In the genomic region with DNA sequence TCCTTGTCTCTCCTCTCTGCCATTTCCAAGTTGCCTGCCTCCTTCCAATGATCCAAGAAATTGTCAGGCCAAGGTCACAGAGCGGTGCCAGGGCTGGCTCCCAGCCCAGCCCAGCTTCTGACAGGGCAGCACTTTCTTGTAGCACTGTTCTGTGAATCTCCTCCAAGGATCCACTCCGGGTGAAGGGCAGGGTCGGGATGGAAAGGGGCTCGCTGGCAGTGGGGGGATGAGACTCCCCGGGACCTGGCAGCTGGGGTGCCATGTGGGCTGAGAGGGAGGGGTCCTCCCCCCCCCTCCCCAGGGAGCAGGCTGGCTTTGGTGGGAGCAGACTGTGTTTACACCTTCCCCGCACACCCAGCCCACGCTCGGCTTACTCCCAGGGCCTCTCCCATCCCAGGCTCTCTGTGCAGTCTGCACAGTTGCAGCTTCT, we compare ENCODE assay signal across 8 mouse cellular contexts. TPM values are rescaled to one million over a fixed set of nuclear protein-coding genes. Genes with fewer than 3 reads are reported as not detected.
DNase-seq lines count a peak whose midpoint lies in the region; ATAC-seq and TF ChIP-seq lines count a peak whose summit lies in the region.

No protein-coding gene starts in this region.

- 59% methylated on average over 8 of the region's 8 CpGs for WGBS in heart, adult 2 months
- WGBS in embryonic facial prominence, embryonic 10.5 days, result 61% methylated on average over 8 of the region's 8 CpGs
- 40% methylated on average over 8 of the region's 8 CpGs for WGBS in stomach, embryonic 16.5 days

- H3K36me3 ChIP-seq in heart, adult 2 months (ENCODE audit: control insufficient read depth, insufficient read depth, low read length), result no peaks in the 10 kb centered on the region
- no peaks in the 10 kb centered on the region for H3K36me3 ChIP-seq in E14TG2a.4 (ENCODE audit: insufficient read depth, low read length)
- no peaks in the 10 kb centered on the region for H3K36me3 ChIP-seq in embryonic facial prominence, embryonic 10.5 days (replicated peaks)
- no peaks in the 10 kb centered on the region for H3K36me3 ChIP-seq in stomach, embryonic 16.5 days (ENCODE audit: control insufficient read depth, insufficient read depth, low read length)

- H3K9me3 ChIP-seq in E14TG2a.4 (ENCODE audit: low read length), result no peaks in the 10 kb centered on the region
- no peaks in the 10 kb centered on the region for H3K9me3 ChIP-seq in embryonic facial prominence, embryonic 10.5 days
- no peaks in the 10 kb centered on the region for H3K9me3 ChIP-seq in stomach, embryonic 16.5 days (replicated peaks; ENCODE audit: control insufficient read depth, low read length)

- H3K9ac ChIP-seq in heart, adult 2 months (ENCODE audit: low read depth, low read length), result no peak overlapping the region
- H3K9ac ChIP-seq in stomach, embryonic 16.5 days (ENCODE audit: low read length), result 0 out of 2 replicates have a peak overlapping the region, but pooled peaks have one; percentile 43

- TF ChIP-seq EP300 in heart, adult 2 months (IDR thresholded peaks at IDR 0.05; ENCODE audit: insufficient read depth, low read depth, low read length), result no peak

- no peak overlapping the region for H3K27ac ChIP-seq in heart, adult 2 months
- peak overlapping the region; percentile 71 for H3K27ac ChIP-seq in embryonic facial prominence, embryonic 10.5 days (replicated peaks)
- no peak overlapping the region for H3K27ac ChIP-seq in stomach, embryonic 16.5 days (ENCODE audit: low read length)

- H3K4me2 ChIP-seq in stomach, embryonic 16.5 days (ENCODE audit: low read depth, low read length), result no peak overlapping the region

- TF ChIP-seq POLR2A in heart, adult 2 months (IDR thresholded peaks at IDR 0.05; ENCODE audit: insufficient read depth, low read depth, low read length), result no peak

- no peak overlapping the region for H3K4me3 ChIP-seq in heart, adult 2 months
- H3K4me3 ChIP-seq in E14TG2a.4 (replicated peaks; ENCODE audit: low read length), result peak overlapping the region; percentile 41
- no peak overlapping the region; the same call in 1 of the 2 replicates for H3K4me3 ChIP-seq in embryonic facial prominence, embryonic 10.5 days
- H3K4me3 ChIP-seq in stomach, embryonic 16.5 days (replicated peaks; ENCODE audit: low read length), result no peak overlapping the region

- intact Hi-C loops in heart, adult 2 months (cut with DNase I), result no loop called here
- intact Hi-C loops in heart, postnatal 14 days (cut with DNase I), result no loop called here

- no peak for TF ChIP-seq CTCF in heart, adult 2 months (IDR thresholded peaks at IDR 0.05)
- no peak for TF ChIP-seq CTCF in E14TG2a.4 (conservative IDR thresholded peaks at IDR 0.05; ENCODE audit: low read length)

- no peaks in the 10 kb centered on the region for H3K27me3 ChIP-seq in heart, adult 2 months (ENCODE audit: control insufficient read depth, insufficient read depth, low read length)
- peaks cover 49% of the 10 kb centered on the region for H3K27me3 ChIP-seq in E14TG2a.4 (ENCODE audit: insufficient read depth, low read length)
- H3K27me3 ChIP-seq in embryonic facial prominence, embryonic 10.5 days (replicated peaks; ENCODE audit: low read depth, poor library complexity, severe bottlenecking), result peaks cover 52% of the 10 kb centered on the region
- peaks cover 3% of the 10 kb centered on the region; the same call in 1 of the 2 replicates for H3K27me3 ChIP-seq in stomach, embryonic 16.5 days (ENCODE audit: control insufficient read depth, insufficient read depth, low read length)

- H3K4me1 ChIP-seq in heart, adult 2 months (ENCODE audit: control insufficient read depth, insufficient read depth, low read length), result peaks cover 6% of the 10 kb centered on the region
- peaks cover 95% of the 10 kb centered on the region for H3K4me1 ChIP-seq in E14TG2a.4 (replicated peaks; ENCODE audit: low read depth, low read length)
- peaks cover 88% of the 10 kb centered on the region for H3K4me1 ChIP-seq in embryonic facial prominence, embryonic 10.5 days
- H3K4me1 ChIP-seq in stomach, embryonic 16.5 days (ENCODE audit: control insufficient read depth, insufficient read depth, low read length), result peaks cover 23% of the 10 kb centered on the region

- H3K79me2 ChIP-seq in heart, adult 2 months (replicated peaks; ENCODE audit: control insufficient read depth, insufficient read depth, low read length), result no peaks in the 10 kb centered on the region

- ATAC-seq in stomach, embryonic 16.5 days (ENCODE audit: insufficient read depth, low FRiP score), result no peak
- no peak for ATAC-seq in monocyte, adult 5-6 weeks (replicated peaks; ENCODE audit: insufficient number of reproducible peaks, low FRiP score, low TSS enrichment, poor library complexity, severe bottlenecking)

- DNase-seq in heart, adult 2 months, result peak; percentile 35 to 46
- no peak for DNase-seq in heart, postnatal 14 days
- no peak for DNase-seq in embryonic facial prominence, embryonic 10.5 days (ENCODE audit: low spot score)
- peak; percentile 62 for DNase-seq in layer of hippocampus, adult 9-11 months
- no peak for DNase-seq in urinary bladder, adult 18-20 months (ENCODE audit: low spot score in 2 of 2)

RNA-seq across cellular contexts. Expression of a gene that starts 7.8 kb away (rescaled TPM):
- total RNA-seq in heart, adult 2 months (2021), result 10 to 100 TPM; 42.5 to 50.3 TPM
- 55.0 and 66.1 TPM in 2 replicates for polyA plus RNA-seq in heart, adult 2 months (2012; rRNA removed)
- total RNA-seq in heart, postnatal 14 days (2021), result 10 to 100 TPM; 50.4 to 57.4 TPM
- 5.0 and 5.7 TPM in 2 replicates for polyA plus RNA-seq in embryonic facial prominence, embryonic 10.5 days (2016; fragmentation: Nextera tagmentation; extraction: Ambion mirVana)
- 19.6 and 24.8 TPM in 2 replicates for polyA plus RNA-seq in stomach, embryonic 16.5 days (2015; fragmentation: Nextera tagmentation; extraction: Ambion mirVana)
- 0.29 TPM in 1 of 3 replicates, not detected in the others for total RNA-seq in monocyte, adult 5-6 weeks (2017)

RNA-seq across cellular contexts. Expression of a gene that starts 8.6 kb away (rescaled TPM):
- 1 to 10 TPM; 1.1 to 1.3 TPM for total RNA-seq in heart, adult 2 months (2021)
- 0.76 and 1.1 TPM in 2 replicates for polyA plus RNA-seq in heart, adult 2 months (2012; rRNA removed)
- 1 to 10 TPM; 1.4 to 1.9 TPM for total RNA-seq in heart, postnatal 14 days (2021)
- 0.76 and 1.2 TPM in 2 replicates for polyA plus RNA-seq in embryonic facial prominence, embryonic 10.5 days (2016; fragmentation: Nextera tagmentation; extraction: Ambion mirVana)
- polyA plus RNA-seq in stomach, embryonic 16.5 days (2015; fragmentation: Nextera tagmentation; extraction: Ambion mirVana), result 1.1 and 1.6 TPM in 2 replicates
- not detected in 3 replicates for total RNA-seq in monocyte, adult 5-6 weeks (2017)

RNA-seq across cellular contexts. Expression of a gene that starts 35.1 kb away (rescaled TPM):
- total RNA-seq in heart, adult 2 months (2021), result 10 to 100 TPM; 10.8 to 11.2 TPM
- 19.2 and 22.3 TPM in 2 replicates for polyA plus RNA-seq in heart, adult 2 months (2012; rRNA removed)
- 10 to 100 TPM; 15.1 to 15.3 TPM for total RNA-seq in heart, postnatal 14 days (2021)
- 5.5 and 6.1 TPM in 2 replicates for polyA plus RNA-seq in embryonic facial prominence, embryonic 10.5 days (2016; fragmentation: Nextera tagmentation; extraction: Ambion mirVana)
- 8.2 and 9.3 TPM in 2 replicates for polyA plus RNA-seq in stomach, embryonic 16.5 days (2015; fragmentation: Nextera tagmentation; extraction: Ambion mirVana)
- 14.1 to 16.7 TPM (median 15.1 TPM) in 3 replicates for total RNA-seq in monocyte, adult 5-6 weeks (2017)

Comparison
In these comparisons a context has a peak if more than half of its experiments do, and no peak if none do; other contexts are left out.
1. DNase-seq: peak in heart, adult 2 months (2 of 2) and layer of hippocampus, adult 9-11 months (single experiment); none in heart, postnatal 14 days (0 of 2), embryonic facial prominence, embryonic 10.5 days (single experiment) and urinary bladder, adult 18-20 months (0 of 2).
2. RNA of a gene that starts 7.8 kb away (total RNA-seq): 50.4 to 57.4 TPM in heart, postnatal 14 days and 42.5 to 50.3 TPM in heart, adult 2 months; 0.29 TPM in monocyte, adult 5-6 weeks; every median in the first group is over 10 times any median in the second.